Comparison of ENCODE assay signal across 25 mouse cellular contexts in genomic region chr7:116115216-116115930, GRCm38 (mm10). TPM values are rescaled to one million over a fixed set of nuclear protein-coding genes. Genes with fewer than 3 reads are reported as not detected.
DNase-seq lines count a peak whose midpoint lies in the region; ATAC-seq lines count a peak whose summit lies in the region.
"Had no signal": no experiment of that assay in that cellular context is flagged by ENCODE, and none has a peak within 500 bp of the region (broad histone marks: within the 10 kb centered on the region; RNA-seq: fewer than 3 reads in every experiment).

No protein-coding gene starts in this region.

- no peak overlapping the region for H3K27ac ChIP-seq in heart, embryonic 10.5 days
- no peak overlapping the region for H3K27ac ChIP-seq in heart, embryonic 11.5 days (ENCODE audit: low read depth, low read length)
- H3K27ac ChIP-seq in limb, embryonic 10.5 days, result 0 out of 2 replicates have a peak overlapping the region, but pooled peaks have one; percentile 8
- H3K27ac ChIP-seq: embryonic facial prominence, embryonic 13.5 days; hindbrain, embryonic 14.5 days; kidney, embryonic 15.5 days; liver, embryonic 15.5 days; lung, embryonic 15.5 days; midbrain, embryonic 12.5 days; neural tube, embryonic 13.5 days had no signal

- H3K9me3 ChIP-seq in heart, embryonic 10.5 days, result no peaks in the 10 kb centered on the region
- H3K9me3 ChIP-seq in heart, embryonic 11.5 days (replicated peaks; ENCODE audit: control insufficient read depth, low read length), result peaks cover 2% of the 10 kb centered on the region; the same call in 1 of the 2 replicates
- no peaks in the 10 kb centered on the region for H3K9me3 ChIP-seq in limb, embryonic 10.5 days (replicated peaks)
- H3K9me3 ChIP-seq: embryonic facial prominence, embryonic 13.5 days; kidney, embryonic 15.5 days; liver, embryonic 15.5 days; lung, embryonic 15.5 days; midbrain, embryonic 12.5 days; neural tube, embryonic 13.5 days had no signal

- no peak overlapping the region for H3K9ac ChIP-seq in heart, embryonic 11.5 days (ENCODE audit: low read depth, low read length)
- H3K9ac ChIP-seq: embryonic facial prominence, embryonic 13.5 days; heart, embryonic 12.5 days; hindbrain, embryonic 14.5 days; kidney, embryonic 15.5 days; liver, embryonic 15.5 days; lung, embryonic 15.5 days; midbrain, embryonic 12.5 days; neural tube, embryonic 13.5 days had no signal

- WGBS in heart, embryonic 10.5 days, result 71% methylated on average over 12 of the region's 12 CpGs
- 71% methylated on average over 12 of the region's 12 CpGs for WGBS in heart, embryonic 11.5 days (ENCODE audit: insufficient replicate concordance)
- WGBS in limb, embryonic 10.5 days, result 38% methylated on average over 12 of the region's 12 CpGs

- peak; percentile 64 to 78 for DNase-seq in adrenal gland, adult (ENCODE audit: inconsistent age in 2 of 2, low spot score in 1 of 2)
- no peak for DNase-seq in adrenal gland, postnatal 4 days (ENCODE audit: low spot score in 2 of 2)
- DNase-seq in heart, embryonic 10.5 days (ENCODE audit: low spot score), result peak; percentile 56
- peak; percentile 22 for DNase-seq in adrenal gland, postnatal 10 days
- DNase-seq in limb, embryonic 10.5 days (ENCODE audit: low spot score), result peak; percentile 30
- no peak for DNase-seq in layer of hippocampus, adult 18-20 months (ENCODE audit: low spot score in 2 of 2)
- DNase-seq: cerebellum, adult 11 months; cerebellum, adult 9-11 months; embryo, embryonic 11 days; kidney, adult 18-20 months; kidney, postnatal 25 days; layer of hippocampus, postnatal 36 days; liver had no signal

- no peaks in the 10 kb centered on the region for H3K36me3 ChIP-seq in heart, embryonic 10.5 days
- no peaks in the 10 kb centered on the region for H3K36me3 ChIP-seq in heart, embryonic 11.5 days (ENCODE audit: control insufficient read depth, insufficient read depth, low read length)
- H3K36me3 ChIP-seq in limb, embryonic 10.5 days, result no peaks in the 10 kb centered on the region
- H3K36me3 ChIP-seq: embryonic facial prominence, embryonic 13.5 days; heart, embryonic 12.5 days; kidney, embryonic 15.5 days; liver, embryonic 15.5 days; lung, embryonic 15.5 days; midbrain, embryonic 12.5 days; neural tube, embryonic 13.5 days had no signal

- no peaks in the 10 kb centered on the region for H3K27me3 ChIP-seq in heart, embryonic 10.5 days (ENCODE audit: insufficient read depth, poor library complexity, severe bottlenecking)
- no peaks in the 10 kb centered on the region for H3K27me3 ChIP-seq in heart, embryonic 11.5 days (ENCODE audit: control insufficient read depth, insufficient read depth, low read length)
- no peaks in the 10 kb centered on the region for H3K27me3 ChIP-seq in limb, embryonic 10.5 days (ENCODE audit: low read depth, poor library complexity, severe bottlenecking)
- H3K27me3 ChIP-seq: CH12.LX; embryonic facial prominence, embryonic 13.5 days; heart, embryonic 12.5 days; kidney, embryonic 15.5 days; liver, embryonic 15.5 days; lung, embryonic 15.5 days; midbrain, embryonic 12.5 days; neural tube, embryonic 13.5 days had no signal

- 0 out of 2 replicates have a peak, but pooled peaks cover 4% of the 10 kb centered on the region for H3K4me1 ChIP-seq in heart, embryonic 10.5 days
- no peaks in the 10 kb centered on the region for H3K4me1 ChIP-seq in heart, embryonic 11.5 days (ENCODE audit: control insufficient read depth, insufficient read depth, low read length)
- H3K4me1 ChIP-seq in limb, embryonic 10.5 days, result peaks cover 12% of the 10 kb centered on the region
- H3K4me1 ChIP-seq: embryonic facial prominence, embryonic 13.5 days; heart, embryonic 12.5 days; liver, embryonic 15.5 days; lung, embryonic 15.5 days; neural tube, embryonic 13.5 days had no signal

- H3K4me2 ChIP-seq in heart, embryonic 11.5 days, result no peak overlapping the region
- H3K4me2 ChIP-seq: embryonic facial prominence, embryonic 13.5 days; heart, embryonic 12.5 days; hindbrain, embryonic 14.5 days; kidney, embryonic 15.5 days; liver, embryonic 15.5 days; lung, embryonic 15.5 days; midbrain, embryonic 12.5 days; neural tube, embryonic 13.5 days had no signal

- no peak overlapping the region for H3K4me3 ChIP-seq in heart, embryonic 10.5 days
- no peak overlapping the region for H3K4me3 ChIP-seq in heart, embryonic 11.5 days (ENCODE audit: low read depth, low read length)
- H3K4me3 ChIP-seq in limb, embryonic 10.5 days, result no peak overlapping the region
- H3K4me3 ChIP-seq: embryonic facial prominence, embryonic 13.5 days; heart, embryonic 12.5 days; kidney, embryonic 15.5 days; liver, embryonic 15.5 days; lung, embryonic 15.5 days; midbrain, embryonic 12.5 days; neural tube, embryonic 13.5 days had no signal

- no peak for ATAC-seq in heart, embryonic 11.5 days (replicated peaks; ENCODE audit: insufficient number of reproducible peaks, low FRiP score, low TSS enrichment)
- ATAC-seq: activated CD4-positive, CD25-positive, alpha-beta regulatory T cell, adult 4 months; forebrain, embryonic 16.5 days had no signal

RNA-seq across cellular contexts. Expression of gene Gm4353, which starts 30.9 kb away (rescaled TPM):
- 1 to 10 TPM; 2.4 to 2.5 TPM for total RNA-seq in adrenal gland, postnatal 4 days (2021)
- polyA plus RNA-seq in heart, embryonic 10.5 days (2016; fragmentation: Nextera tagmentation; extraction: Ambion mirVana), result 0.55 and 0.85 TPM in 2 replicates
- 0.76 TPM in 1 of 2 replicates, not detected in the other for polyA plus RNA-seq in heart, embryonic 11.5 days (2014; fragmentation: Nextera tagmentation; extraction: Ambion mirVana)
- 1 to 10 TPM; 3.4 to 3.9 TPM for total RNA-seq in adrenal gland, postnatal 10 days (2021)
- 1.1 and 1.3 TPM in 2 replicates for polyA plus RNA-seq in limb, embryonic 10.5 days (2016; fragmentation: Nextera tagmentation; extraction: Ambion mirVana)
- total RNA-seq in layer of hippocampus, adult 18-20 months (2021), result 1 to 10 TPM; 3.1 to 3.3 TPM

Comparison
In these comparisons a context has a peak if more than half of its experiments do, and no peak if none do; other contexts are left out.
1. DNase-seq: peak in adrenal gland, adult (2 of 2), heart, embryonic 10.5 days (single experiment), adrenal gland, postnatal 10 days (single experiment) and limb, embryonic 10.5 days (single experiment); none in adrenal gland, postnatal 4 days (0 of 2) and layer of hippocampus, adult 18-20 months (0 of 2).